Mouse (Mus musculus) megakaryocyte, embryonic 14.5 days (primary cell): Measurements from ENCODE around the gene Zfp273. TPM values are rescaled to one million over a fixed set of nuclear protein-coding genes. Genes with fewer than 3 reads are reported as not detected.
"Not testable (repeated sequence)": the region's sequence is repeated elsewhere in the genome, so short reads cannot be mapped to it uniquely, and the experiment has no call there.

ENCODE experiments used
- H3K27me3 ChIP-seq: replicated peaks from 2 replicates; pipeline ENCODE3; 2012; ENCODE audit warnings: inconsistent platforms
- H3K36me3 ChIP-seq: replicated peaks from 2 replicates; pipeline ENCODE3; 2012; ENCODE audit warnings: low read length, inconsistent platforms, mixed read lengths
- H3K4me1 ChIP-seq: 2 replicates; pipeline ENCODE4 v1.6.1; 2012; ENCODE audit warnings: inconsistent platforms
- H3K4me3 ChIP-seq: replicated peaks from 2 replicates; pipeline ENCODE3; 2012; ENCODE audit warnings: moderate library complexity, mild to moderate bottlenecking, inconsistent platforms
- H3K9me3 ChIP-seq: 2 replicates; pipeline ENCODE4 v1.6.1; 2012; ENCODE audit warnings: inconsistent platforms
- FLI1 ChIP-seq: IDR thresholded peaks from 2 replicates; pipeline ENCODE4 v1.6.1; 2012; ENCODE audit warnings: low read length, inconsistent platforms, mixed read lengths
- GATA1 ChIP-seq: IDR thresholded peaks from 3 replicates; pipeline ENCODE4 v1.6.1; 2012; ENCODE audit warnings: mixed read lengths, low read length, inconsistent platforms, borderline replicate concordance
- polyA plus RNA-seq: library from polyadenylated mRNA; stranded (reverse); fragments of >175 nt; gene quantifications from 2 replicates; pipeline ENCODE4 v1.2.3, GENCODE M21; 2012; ENCODE audit warnings: low replicate concordance; ENCODE audit not compliant: insufficient read depth

Gene Zfp273
- polyA plus RNA-seq, 1 experiment, result not detected

DNA sequence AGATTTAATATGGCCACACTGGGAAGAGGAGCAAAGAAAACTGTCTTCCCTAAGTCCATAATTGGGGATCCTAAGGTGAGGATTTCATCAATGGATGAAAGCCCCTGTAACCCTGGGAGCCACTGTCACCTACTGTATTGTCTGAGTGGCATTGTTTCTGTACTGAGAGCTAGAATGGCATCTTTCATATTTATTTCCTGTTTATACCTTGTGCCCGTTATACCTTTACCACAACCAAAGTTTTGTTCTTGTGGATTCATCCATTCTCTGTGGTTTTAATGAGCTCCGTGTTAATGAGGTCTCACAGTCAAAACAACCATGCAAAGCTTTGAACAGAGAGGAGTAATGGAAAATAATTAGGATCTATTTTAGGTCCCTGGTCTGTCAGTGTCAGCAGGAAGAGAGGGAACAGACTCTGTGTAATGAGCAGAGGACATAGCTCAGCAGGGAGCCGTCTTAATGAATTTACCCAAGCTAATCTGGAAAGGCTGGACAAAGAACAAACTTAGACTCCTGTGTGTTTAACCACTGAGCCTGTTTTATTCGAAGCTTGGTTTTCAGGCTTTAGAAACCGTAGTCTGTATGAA lies 51.3 kb downstream of the Zfp273 start:
- no peaks in the 10 kb centered on the region for H3K4me1 ChIP-seq
- peaks cover 26% of the 10 kb centered on the region for H3K9me3 ChIP-seq
- no peaks in the 10 kb centered on the region for H3K27me3 ChIP-seq
- no peaks in the 10 kb centered on the region for H3K36me3 ChIP-seq
- H3K4me3 ChIP-seq, result no peak overlapping the region
- no peak for TF ChIP-seq FLI1
- no peak for TF ChIP-seq GATA1

DNA sequence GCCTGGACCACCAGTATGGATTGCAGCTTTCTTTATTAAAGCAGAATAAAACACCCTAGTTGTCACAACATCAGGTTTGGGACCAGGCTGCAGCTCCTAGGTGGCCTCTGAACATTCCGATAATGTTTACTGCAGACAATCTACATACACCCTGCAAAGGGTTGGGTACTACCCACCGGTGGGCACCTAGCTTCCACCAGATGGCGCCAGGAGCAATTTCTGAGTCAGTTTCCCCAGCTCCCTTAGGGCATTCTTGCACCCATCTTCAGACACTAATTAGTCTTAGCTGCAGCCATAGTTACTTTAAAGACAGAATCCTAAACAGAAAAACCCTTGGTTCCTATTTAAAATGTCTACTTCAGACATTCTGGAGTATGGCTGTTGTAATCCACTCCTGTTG lies 54.4 kb downstream of the Zfp273 start:
- Histone ChIP-seq H3K9me3 (peaks cover 36% of the 10 kb centered on the region), H3K4me3 (no peak overlapping the region), H3K27me3 (no peaks in the 10 kb centered on the region), H3K4me1 (no peaks in the 10 kb centered on the region), H3K36me3 (no peaks in the 10 kb centered on the region)
- TF ChIP-seq FLI1 (no peak), GATA1 (no peak)

DNA sequence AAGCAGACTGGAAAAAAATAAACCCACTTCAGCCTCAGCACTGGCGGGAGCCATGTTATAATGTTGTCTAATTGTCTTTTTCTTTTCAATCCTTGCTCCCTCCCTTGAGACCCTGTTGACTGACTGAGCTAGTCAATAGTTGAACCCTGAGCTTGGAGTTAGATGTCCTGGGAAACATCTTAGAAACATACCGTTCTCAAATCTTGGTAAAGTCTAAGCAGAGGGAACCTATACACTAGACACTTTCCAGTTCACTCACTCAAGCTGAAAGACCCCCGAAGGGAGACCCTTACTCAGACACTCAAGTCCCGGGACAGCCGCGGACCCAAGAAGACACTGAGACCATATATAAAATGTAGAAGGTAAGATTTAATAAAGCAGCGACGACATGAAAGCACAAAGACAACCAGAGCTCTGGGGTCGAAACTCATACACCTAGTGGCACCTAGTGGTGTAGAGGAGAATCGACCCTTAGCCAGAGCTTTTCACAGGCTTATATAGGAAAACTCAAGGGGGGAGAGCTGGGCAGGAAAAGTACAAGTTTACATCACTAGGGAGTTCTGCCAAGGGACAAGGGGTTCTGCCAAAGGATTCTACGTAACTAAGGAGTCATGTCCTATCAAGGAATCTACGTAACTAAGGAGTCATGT lies 62.6 kb downstream of the Zfp273 start:
- peaks cover 24% of the 10 kb centered on the region for H3K9me3 ChIP-seq
- not testable (repeated sequence) for H3K36me3 ChIP-seq, H3K4me1 ChIP-seq, H3K4me3 ChIP-seq, H3K27me3 ChIP-seq

Other genes starting within 250 kb of the Zfp273 start
- 0.18 TPM in 1 of 2 replicates, not detected in the other for gene Zfp729b, start 204.0 kb upstream of the Zfp273 start, polyA plus RNA-seq
- not detected in 2 replicates for gene Gm49345, start 176.0 kb upstream of the Zfp273 start, polyA plus RNA-seq
- 0.26 TPM in 1 of 2 replicates, not detected in the other for gene Zfp729a, start 175.9 kb upstream of the Zfp273 start, polyA plus RNA-seq
- 0.26 and 3.6 TPM in 2 replicates for gene Zfp738, start 126.7 kb upstream of the Zfp273 start, polyA plus RNA-seq
- not detected in 2 replicates for gene Zfp65, start 84.6 kb upstream of the Zfp273 start, polyA plus RNA-seq
- gene Zfp85, start 58.5 kb upstream of the Zfp273 start, polyA plus RNA-seq, result 0.12 TPM in 1 of 2 replicates, not detected in the other
- 0.17 TPM in 1 of 2 replicates, not detected in the other for gene Zfp493, start 34.0 kb upstream of the Zfp273 start, polyA plus RNA-seq
- not detected in 2 replicates for gene Gm10037, start 17.4 kb downstream of the Zfp273 start, polyA plus RNA-seq
- not detected in 2 replicates for gene BC048507, start 49.6 kb downstream of the Zfp273 start, polyA plus RNA-seq